Mouse (Mus musculus): ENCODE results near the gene Vmn1r29. TPM values are rescaled to one million over a fixed set of nuclear protein-coding genes. Genes with fewer than 3 reads are reported as not detected.
"Not testable (repeated sequence)": the region's sequence is repeated elsewhere in the genome, so short reads cannot be mapped to it uniquely, and the experiment has no call there.

The Vmn1r29 gene
- not detected in 2 replicates for polyA plus RNA-seq (2015; fragmentation: Nextera tagmentation; extraction: Ambion mirVana)

DNA sequence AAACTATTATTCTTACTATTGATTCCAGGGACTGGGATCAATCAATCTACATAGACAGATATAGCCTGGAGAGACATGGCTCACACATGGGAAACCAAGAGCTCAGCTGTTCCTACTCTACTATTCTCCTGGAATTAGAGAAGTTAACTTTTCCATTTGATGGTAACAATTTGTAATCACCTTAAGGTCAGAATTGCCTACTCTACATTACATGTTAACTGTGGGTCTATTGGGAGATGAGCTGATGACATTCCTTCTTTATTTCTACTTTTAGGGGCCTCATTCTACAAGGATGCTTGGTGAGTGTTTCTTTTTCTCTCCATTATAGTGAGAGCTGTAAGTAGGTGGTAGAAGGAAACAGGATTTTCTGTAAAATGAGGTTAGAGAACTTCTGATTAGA is at the start of gene Vmn1r29:
TSS of gene Vmn1r29 (plus strand) at position 301 of the 400 bp plus-strand sequence.
- H3K36me3 ChIP-seq, result no peaks in the 10 kb centered on the region
- H3K4me3 ChIP-seq (replicated peaks), result no peak within 1 kb of the TSS
- no peak within 1 kb of the TSS for H3K27ac ChIP-seq (replicated peaks)
- no peak within 1 kb of the TSS for H3K4me2 ChIP-seq
- H3K9me3 ChIP-seq (replicated peaks), result no peaks in the 10 kb centered on the region
- no peak within 1 kb of the TSS for H3K9ac ChIP-seq (replicated peaks)
- no peaks in the 10 kb centered on the region for H3K27me3 ChIP-seq (replicated peaks)
- no peaks in the 10 kb centered on the region for H3K4me1 ChIP-seq
- ATAC-seq (ENCODE audit: low FRiP score), result no peak

DNA sequence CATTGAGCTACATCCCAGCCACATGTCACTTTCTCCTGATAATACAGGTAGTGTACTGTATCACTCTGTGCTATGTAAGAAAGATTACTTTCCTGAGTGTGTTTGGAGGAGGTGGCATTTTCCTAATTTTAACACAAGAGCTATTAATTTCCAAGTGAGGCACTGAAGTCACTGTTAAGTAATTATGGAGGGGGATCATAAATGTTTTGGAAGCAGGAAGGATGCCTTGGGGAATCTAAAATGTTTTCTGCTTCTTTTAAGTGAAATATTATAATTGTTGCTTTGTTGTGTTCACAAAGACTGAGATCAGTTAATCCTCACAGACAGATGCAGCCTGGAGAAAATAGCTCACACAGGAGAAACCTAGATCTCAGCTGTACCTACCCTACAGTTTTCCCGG is 39.6 kb upstream of the Vmn1r29 start, which contains the start of gene Vmn1r28:
TSS of gene Vmn1r28 (plus strand) at position 301 of the 400 bp plus-strand sequence.
- Histone ChIP-seq H3K9me3 (replicated peaks) (no peaks in the 10 kb centered on the region), H3K27ac (replicated peaks) (no peak within 1 kb of the TSS), H3K36me3 (no peaks in the 10 kb centered on the region), H3K4me2 (no peak within 1 kb of the TSS), H3K27me3 (replicated peaks) (no peaks in the 10 kb centered on the region), H3K4me1 (no peaks in the 10 kb centered on the region), H3K4me3 (replicated peaks) (no peak within 1 kb of the TSS), H3K9ac (replicated peaks) (no peak within 1 kb of the TSS)
- ATAC-seq (ENCODE audit: low FRiP score), result no peak
- WGBS, result 94% methylated on average over 1 of the region's 1 CpGs

DNA sequence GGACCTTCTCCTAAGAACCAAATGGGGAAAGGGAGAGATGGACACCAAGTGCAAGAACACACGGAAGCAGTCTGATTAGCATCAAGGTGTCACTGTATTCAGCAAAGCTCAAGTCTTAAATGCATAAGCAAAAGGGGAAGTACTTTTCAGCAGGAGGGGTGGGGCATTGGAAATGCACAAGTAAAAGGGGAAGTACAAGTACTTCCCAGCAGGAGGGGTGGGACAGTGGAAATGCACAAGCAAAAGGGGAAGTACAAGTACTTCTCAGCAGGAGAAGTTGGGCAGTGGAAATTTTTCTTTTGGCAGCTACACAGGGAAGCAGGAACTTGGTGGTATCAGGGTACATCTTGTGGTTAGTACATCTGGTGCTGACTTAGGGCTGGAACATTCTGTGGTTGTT is 21.7 kb upstream of the Vmn1r29 start:
- WGBS, result 100% methylated on average over 1 of the region's 1 CpGs
- not testable (repeated sequence) for H3K9me3 ChIP-seq (replicated peaks); ATAC-seq (ENCODE audit: low FRiP score); H3K4me2 ChIP-seq; H3K4me1 ChIP-seq; H3K36me3 ChIP-seq; H3K9ac ChIP-seq (replicated peaks); H3K4me3 ChIP-seq (replicated peaks); H3K27me3 ChIP-seq (replicated peaks); H3K27ac ChIP-seq (replicated peaks)

DNA sequence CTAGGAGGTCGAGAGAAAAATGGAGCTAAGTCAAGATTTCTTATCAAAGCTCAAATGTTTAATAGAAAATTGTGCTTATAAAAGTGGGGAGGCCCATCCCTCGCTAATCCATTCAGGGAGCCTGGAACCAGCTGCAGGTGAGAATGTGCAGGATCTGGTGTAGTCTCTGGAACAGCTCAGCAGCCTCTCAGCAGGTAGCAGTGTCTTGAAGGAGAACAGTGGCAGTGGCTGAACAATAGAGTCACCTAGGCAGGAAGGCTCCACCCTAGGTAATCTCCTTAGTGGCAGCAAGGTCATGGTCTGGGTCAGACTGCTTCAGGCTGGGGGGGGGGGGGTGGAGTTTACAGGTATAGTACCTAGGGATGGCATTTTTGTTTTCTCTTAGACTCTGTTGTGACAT is 9.1 kb upstream of the Vmn1r29 start:
- no peak for ATAC-seq (ENCODE audit: low FRiP score)
- no peaks in the 10 kb centered on the region for H3K36me3 ChIP-seq
- no peak overlapping the region for H3K4me3 ChIP-seq (replicated peaks)
- no peak overlapping the region for H3K4me2 ChIP-seq
- 77% methylated on average over 2 of the region's 2 CpGs for WGBS
- no peak overlapping the region for H3K9ac ChIP-seq (replicated peaks)
- H3K27me3 ChIP-seq (replicated peaks), result no peaks in the 10 kb centered on the region
- H3K9me3 ChIP-seq (replicated peaks), result no peaks in the 10 kb centered on the region
- H3K4me1 ChIP-seq, result no peaks in the 10 kb centered on the region
- H3K27ac ChIP-seq (replicated peaks), result no peak overlapping the region

DNA sequence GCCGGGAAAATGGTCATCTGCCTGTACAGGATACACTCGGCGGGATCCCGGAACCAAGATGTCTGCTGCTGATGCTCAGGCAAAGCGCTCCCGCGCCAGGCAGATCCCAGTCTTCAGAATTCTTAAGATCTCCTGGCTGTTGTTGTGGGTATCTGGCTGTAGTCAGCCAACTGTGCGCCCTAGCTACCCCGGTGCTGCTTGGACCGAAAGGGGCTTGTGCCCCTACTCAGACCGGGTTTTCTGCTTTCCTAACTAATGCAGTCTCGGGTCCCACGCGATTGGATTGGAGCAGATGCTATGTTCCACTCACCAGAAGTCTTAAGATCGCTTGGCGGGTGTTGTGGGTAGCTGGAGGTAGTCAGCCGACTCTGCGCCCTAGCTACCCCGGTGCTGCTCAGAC is 2.8 kb upstream of the Vmn1r29 start:
- not testable (repeated sequence) for H3K36me3 ChIP-seq; H3K9me3 ChIP-seq (replicated peaks); H3K27me3 ChIP-seq (replicated peaks); H3K4me1 ChIP-seq; H3K4me3 ChIP-seq (replicated peaks); ATAC-seq (ENCODE audit: low FRiP score); H3K27ac ChIP-seq (replicated peaks); H3K9ac ChIP-seq (replicated peaks); H3K4me2 ChIP-seq
- WGBS, result 85% methylated on average over 19 of the region's 19 CpGs

DNA sequence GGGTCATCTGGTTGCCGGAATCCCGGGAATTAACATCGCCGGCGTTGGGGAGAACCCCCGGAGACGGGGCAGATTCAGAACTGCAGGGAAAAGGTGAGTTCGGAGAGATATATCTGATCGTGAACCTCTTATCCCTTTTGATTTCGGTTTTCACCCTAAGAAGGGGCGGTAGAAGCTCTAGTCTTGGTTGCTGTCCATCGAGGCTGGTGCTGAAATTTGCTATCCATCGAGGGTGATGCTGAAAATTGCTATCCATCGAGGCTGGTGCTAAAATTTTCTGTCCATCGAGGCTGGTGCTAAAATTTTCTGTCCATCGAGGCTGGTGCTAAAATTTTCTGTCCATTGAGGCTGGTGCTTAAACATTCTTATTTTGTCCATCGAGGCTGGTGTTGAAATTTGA is 29.3 kb downstream of the Vmn1r29 start:
- H3K36me3 ChIP-seq; H3K27ac ChIP-seq (replicated peaks); H3K4me1 ChIP-seq; H3K9ac ChIP-seq (replicated peaks); H3K4me2 ChIP-seq; ATAC-seq (ENCODE audit: low FRiP score); H3K9me3 ChIP-seq (replicated peaks); H3K27me3 ChIP-seq (replicated peaks); H3K4me3 ChIP-seq (replicated peaks): not testable (repeated sequence)
- WGBS, result 85% methylated on average over 17 of the region's 17 CpGs

Other genes with a start within 250 kb of the Vmn1r29 start
- gene Vmn1r27, start 82.7 kb upstream of the Vmn1r29 start, polyA plus RNA-seq (2015; fragmentation: Nextera tagmentation; extraction: Ambion mirVana), result not detected in 2 replicates
- not detected in 2 replicates for gene Vmn1r28, start 39.5 kb upstream of the Vmn1r29 start, polyA plus RNA-seq (2015; fragmentation: Nextera tagmentation; extraction: Ambion mirVana)
- gene Vmn1r30, start 141.8 kb downstream of the Vmn1r29 start, polyA plus RNA-seq (2015; fragmentation: Nextera tagmentation; extraction: Ambion mirVana), result not detected in 2 replicates
- gene Vmn1r31, start 173.8 kb downstream of the Vmn1r29 start, polyA plus RNA-seq (2015; fragmentation: Nextera tagmentation; extraction: Ambion mirVana), result not detected in 2 replicates